ENCODE assay signal across 12 mouse cellular contexts in genomic region chr14:100111735-100112134, GRCm38 (mm10).
DNase-seq lines count a peak whose midpoint lies in the region; ATAC-seq lines count a peak whose summit lies in the region.
"Had no signal": no experiment of that assay in that cellular context is flagged by ENCODE, and none has a peak within 500 bp of the region (broad histone marks: within the 10 kb centered on the region; RNA-seq: fewer than 3 reads in every experiment).

No protein-coding gene starts in this region.

- H3K9me3 ChIP-seq in kidney, embryonic 14.5 days (ENCODE audit: control insufficient read depth, low read length): no peaks in the 10 kb centered on the region
- H3K9me3 ChIP-seq in embryonic facial prominence, embryonic 14.5 days (ENCODE audit: control insufficient read depth, low read length): no peaks in the 10 kb centered on the region
- H3K9me3 ChIP-seq in limb, embryonic 10.5 days (replicated peaks): no peaks in the 10 kb centered on the region
- H3K9me3 ChIP-seq: forebrain, embryonic 12.5 days had no signal

- no peak overlapping the region for H3K4me3 ChIP-seq in kidney, embryonic 14.5 days (ENCODE audit: low read length)
- H3K4me3 ChIP-seq in embryonic facial prominence, embryonic 14.5 days (ENCODE audit: low read depth, low read length): no peak overlapping the region
- no peak overlapping the region for H3K4me3 ChIP-seq in limb, embryonic 10.5 days
- H3K4me3 ChIP-seq: forebrain, embryonic 12.5 days; megakaryocyte, embryonic 14.5 days had no signal

- no peak overlapping the region; the same call in 1 of the 2 replicates for H3K27ac ChIP-seq in kidney, embryonic 14.5 days (ENCODE audit: low read depth, low read length)
- H3K27ac ChIP-seq in embryonic facial prominence, embryonic 14.5 days (replicated peaks; ENCODE audit: low read depth, low read length): no peak overlapping the region
- H3K27ac ChIP-seq in limb, embryonic 10.5 days: peak overlapping the region; percentile 76
- H3K27ac ChIP-seq: forebrain, embryonic 12.5 days had no signal

- peak; percentile 57; the same call in 1 of the 2 replicates for ATAC-seq in kidney, embryonic 14.5 days (ENCODE audit: low FRiP score, low TSS enrichment)
- no peak for ATAC-seq in embryonic facial prominence, embryonic 14.5 days (ENCODE audit: low read depth)
- ATAC-seq in cerebellum, adult (ENCODE audit: insufficient number of reproducible peaks, low FRiP score, low TSS enrichment): no peak

- H3K9ac ChIP-seq in kidney, embryonic 14.5 days (ENCODE audit: low read depth, low read length): no peak overlapping the region
- H3K9ac ChIP-seq in embryonic facial prominence, embryonic 14.5 days (ENCODE audit: low read depth, low read length): no peak overlapping the region
- H3K9ac ChIP-seq: forebrain, embryonic 12.5 days had no signal

- no peak overlapping the region for H3K4me2 ChIP-seq in kidney, embryonic 14.5 days (replicated peaks; ENCODE audit: low read depth, low read length)
- no peak overlapping the region for H3K4me2 ChIP-seq in embryonic facial prominence, embryonic 14.5 days (ENCODE audit: low read depth, low read length)
- H3K4me2 ChIP-seq: forebrain, embryonic 12.5 days had no signal

- H3K36me3 ChIP-seq in kidney, embryonic 14.5 days (ENCODE audit: control insufficient read depth, insufficient read depth, low read length): no peaks in the 10 kb centered on the region
- no peaks in the 10 kb centered on the region for H3K36me3 ChIP-seq in embryonic facial prominence, embryonic 14.5 days (ENCODE audit: control insufficient read depth, insufficient read depth, low read length)
- H3K36me3 ChIP-seq in limb, embryonic 10.5 days: peaks cover 9% of the 10 kb centered on the region

- DNase-seq in kidney, postnatal 14 days: no peak
- DNase-seq in R1 (ENCODE audit: low read depth, low spot score): peak; percentile 74
- DNase-seq in embryonic facial prominence, embryonic 14.5 days (ENCODE audit: low spot score): peak; percentile 44
- peak; percentile 35 for DNase-seq in limb, embryonic 10.5 days (ENCODE audit: low spot score)
- no peak for DNase-seq in cerebellum, postnatal 25 days
- DNase-seq in gastrocnemius, postnatal 10 days: no peak
- DNase-seq: gastrocnemius, postnatal 14 days; kidney, postnatal 25 days had no signal

- peaks cover 7% of the 10 kb centered on the region for H3K4me1 ChIP-seq in kidney, embryonic 14.5 days (ENCODE audit: control insufficient read depth, insufficient read depth, low read length)
- peaks cover 15% of the 10 kb centered on the region for H3K4me1 ChIP-seq in embryonic facial prominence, embryonic 14.5 days (ENCODE audit: control insufficient read depth, insufficient read depth, low read length)
- peaks cover 51% of the 10 kb centered on the region for H3K4me1 ChIP-seq in limb, embryonic 10.5 days
- H3K4me1 ChIP-seq: megakaryocyte, embryonic 14.5 days had no signal

- H3K27me3 ChIP-seq in kidney, embryonic 14.5 days (ENCODE audit: control insufficient read depth, insufficient read depth, low read length): no peaks in the 10 kb centered on the region
- no peaks in the 10 kb centered on the region for H3K27me3 ChIP-seq in embryonic facial prominence, embryonic 14.5 days (replicated peaks; ENCODE audit: control insufficient read depth, insufficient read depth, low read length)
- H3K27me3 ChIP-seq in limb, embryonic 10.5 days (ENCODE audit: low read depth, poor library complexity, severe bottlenecking): no peaks in the 10 kb centered on the region
- H3K27me3 ChIP-seq: forebrain, embryonic 12.5 days; megakaryocyte, embryonic 14.5 days had no signal

- WGBS in kidney, embryonic 14.5 days: 0% methylated on average over 1 of the region's 1 CpGs
- WGBS in embryonic facial prominence, embryonic 14.5 days: 13% methylated on average over 1 of the region's 1 CpGs
- 0% methylated on average over 1 of the region's 1 CpGs for WGBS in limb, embryonic 10.5 days

Comparison
In these comparisons a context has a peak if more than half of its experiments do, and no peak if none do; other contexts are left out.
1. DNase-seq: peak in R1 (single experiment), embryonic facial prominence, embryonic 14.5 days (single experiment) and limb, embryonic 10.5 days (single experiment); none in kidney, postnatal 14 days (single experiment), cerebellum, postnatal 25 days (0 of 2) and gastrocnemius, postnatal 10 days (single experiment).